Mouse (Mus musculus) liver, embryonic 14.5 days (tissue): Measurements from ENCODE around the gene Pwwp2b.

Source experiments
- CTCF ChIP-seq: IDR thresholded peaks from 2 replicates; pipeline ENCODE4 v1.5.1; 2016; ENCODE audit warnings: antibody characterized with exemption, low read depth, control low read depth
- EP300 ChIP-seq: IDR thresholded peaks from 2 replicates; pipeline ENCODE4 v1.6.1; 2016; ENCODE audit warnings: antibody characterized with exemption, low read depth

DNA sequence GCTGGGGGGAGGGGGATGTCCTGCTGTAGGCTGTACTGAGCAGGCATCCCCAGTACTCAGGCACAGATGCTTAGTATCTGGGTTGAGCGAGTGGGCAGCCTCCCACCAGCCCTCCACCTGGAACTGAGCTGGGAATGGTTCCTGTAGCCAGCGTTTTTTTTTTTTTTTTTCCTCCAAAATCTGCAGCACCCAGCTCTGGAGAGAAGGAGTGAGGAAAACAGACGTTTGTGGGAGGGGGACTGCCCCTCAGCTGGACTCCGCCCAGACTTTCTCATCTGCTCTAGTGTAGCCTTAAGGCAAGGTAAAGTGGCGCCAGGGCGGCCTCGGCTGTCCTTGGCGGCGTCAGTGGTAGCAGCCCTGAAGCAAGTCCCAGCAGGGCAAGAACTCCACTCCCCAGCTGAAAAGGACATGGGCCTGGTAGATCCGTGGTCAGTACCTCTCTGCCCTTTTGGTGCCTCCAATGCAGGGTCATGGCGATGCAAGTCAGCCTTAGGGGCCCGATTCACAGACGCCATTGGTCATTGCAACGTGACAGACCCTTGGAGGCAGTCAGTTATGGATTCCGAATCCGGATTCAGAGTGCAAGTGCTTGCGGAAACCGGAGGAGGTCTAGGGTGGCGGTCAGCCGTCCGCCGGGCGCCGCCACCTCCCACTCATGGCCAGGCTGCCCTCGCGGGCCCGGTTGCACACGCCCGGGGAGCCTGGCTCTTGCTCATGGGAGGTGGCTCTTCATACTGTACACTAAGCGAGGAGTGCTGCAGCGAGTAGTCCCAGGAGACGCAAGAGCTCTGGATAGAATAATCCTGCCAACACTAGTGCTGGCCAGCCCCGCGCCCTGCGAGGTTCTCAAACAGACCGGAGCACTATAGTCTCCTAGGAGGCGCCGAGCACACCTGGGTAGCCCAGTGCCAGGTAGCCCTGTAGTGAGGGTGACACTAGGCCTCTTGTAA, 1.1 kb upstream of the Pwwp2b start:
- TF ChIP-seq EP300, result no peak
- no peak for TF ChIP-seq CTCF
